Mouse (Mus musculus) mesoderm, embryonic 11.5 days (tissue): ENCODE data around the gene Zkscan5.
"Not testable (repeated sequence)": the region's sequence is repeated elsewhere in the genome, so short reads cannot be mapped to it uniquely, and the experiment has no call there.

Experiments used
- DNase-seq: peaks from one replicate; pipeline ENCODE4 v3.0.0-alpha.2; 2012; ENCODE audit warnings: low read depth, low spot score

The Zkscan5 gene

GRCm38 (mm10) chr5:145203936-145204691, at the start of gene Zkscan5:
TSS of gene Zkscan5 (plus strand) at chr5:145204562.
- DNase-seq: peak; percentile 98

GRCm38 (mm10) chr5:145161361-145161760, 43.0 kb upstream of the Zkscan5 start:
- DNase-seq: no peak

DNA sequence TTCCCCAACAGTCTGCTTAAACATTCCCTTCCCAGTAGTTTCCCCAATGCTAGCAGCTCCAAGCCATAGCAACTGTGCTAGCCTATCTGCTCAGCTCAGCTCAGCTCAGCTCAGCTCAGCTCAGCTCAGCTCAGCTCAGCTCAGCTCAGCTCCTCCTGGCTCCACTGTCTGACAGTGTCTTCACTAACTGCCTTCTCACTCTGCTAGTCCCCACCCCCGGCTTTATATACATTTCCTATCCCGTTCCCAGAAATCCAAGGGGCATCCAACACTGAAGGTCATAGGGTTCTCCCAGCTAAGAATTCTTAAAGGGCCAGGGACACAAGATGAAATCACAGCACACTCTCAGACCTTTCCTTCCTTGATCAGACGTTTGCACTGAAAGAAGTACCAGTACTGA, 39.7 kb upstream of the Zkscan5 start:
- no peak for DNase-seq

GRCm38 (mm10) chr5:145165184-145165583, 39.2 kb upstream of the Zkscan5 start:
- DNase-seq: no peak

GRCm38 (mm10) chr5:145166536-145167305, 37.6 kb upstream of the Zkscan5 start, which contains the start of the genes Ptcd1 and Cpsf4:
TSS of gene Ptcd1 (minus strand) at chr5:145167108.
TSS of gene Cpsf4 (plus strand) at chr5:145167213.
- DNase-seq: peak; percentile 99

- peak; percentile 14 for DNase-seq
Measured at GRCm38 (mm10) chr5:145167306-145167661, 37.1 kb upstream of the Zkscan5 start.

DNA sequence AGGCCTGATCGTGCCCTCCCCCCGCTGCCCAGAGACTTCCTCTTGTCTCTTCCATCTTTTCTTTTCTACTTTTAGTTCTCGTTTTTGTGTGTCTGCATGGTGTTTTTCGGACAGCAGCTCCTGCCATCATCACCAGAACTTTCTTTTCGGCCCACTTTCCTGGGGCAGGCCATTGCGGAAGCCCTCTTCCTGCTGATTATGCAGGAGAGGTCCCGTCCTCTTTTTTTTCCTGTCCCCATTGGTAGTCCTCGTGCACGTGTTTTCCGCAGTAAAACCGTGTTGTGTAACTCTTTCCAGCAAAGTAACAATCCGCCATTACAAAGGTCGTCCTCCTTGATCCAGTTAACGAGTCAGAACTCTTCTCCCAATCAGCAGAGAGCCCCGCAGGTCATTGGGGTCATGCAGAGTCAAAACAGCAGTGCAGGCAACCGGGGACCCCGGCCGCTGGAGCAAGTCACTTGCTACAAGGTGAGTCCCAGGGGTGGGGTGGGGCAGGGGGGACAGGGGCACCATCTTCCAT, 25.8 kb upstream of the Zkscan5 start:
- DNase-seq: no peak

- DNase-seq: no peak
Measured at GRCm38 (mm10) chr5:145185244-145185643, 19.1 kb upstream of the Zkscan5 start.

- no peak for DNase-seq
Measured at GRCm38 (mm10) chr5:145189416-145189815, 14.9 kb upstream of the Zkscan5 start.

- DNase-seq: no peak
Measured at GRCm38 (mm10) chr5:145190373-145190772, 14.0 kb upstream of the Zkscan5 start.

DNA sequence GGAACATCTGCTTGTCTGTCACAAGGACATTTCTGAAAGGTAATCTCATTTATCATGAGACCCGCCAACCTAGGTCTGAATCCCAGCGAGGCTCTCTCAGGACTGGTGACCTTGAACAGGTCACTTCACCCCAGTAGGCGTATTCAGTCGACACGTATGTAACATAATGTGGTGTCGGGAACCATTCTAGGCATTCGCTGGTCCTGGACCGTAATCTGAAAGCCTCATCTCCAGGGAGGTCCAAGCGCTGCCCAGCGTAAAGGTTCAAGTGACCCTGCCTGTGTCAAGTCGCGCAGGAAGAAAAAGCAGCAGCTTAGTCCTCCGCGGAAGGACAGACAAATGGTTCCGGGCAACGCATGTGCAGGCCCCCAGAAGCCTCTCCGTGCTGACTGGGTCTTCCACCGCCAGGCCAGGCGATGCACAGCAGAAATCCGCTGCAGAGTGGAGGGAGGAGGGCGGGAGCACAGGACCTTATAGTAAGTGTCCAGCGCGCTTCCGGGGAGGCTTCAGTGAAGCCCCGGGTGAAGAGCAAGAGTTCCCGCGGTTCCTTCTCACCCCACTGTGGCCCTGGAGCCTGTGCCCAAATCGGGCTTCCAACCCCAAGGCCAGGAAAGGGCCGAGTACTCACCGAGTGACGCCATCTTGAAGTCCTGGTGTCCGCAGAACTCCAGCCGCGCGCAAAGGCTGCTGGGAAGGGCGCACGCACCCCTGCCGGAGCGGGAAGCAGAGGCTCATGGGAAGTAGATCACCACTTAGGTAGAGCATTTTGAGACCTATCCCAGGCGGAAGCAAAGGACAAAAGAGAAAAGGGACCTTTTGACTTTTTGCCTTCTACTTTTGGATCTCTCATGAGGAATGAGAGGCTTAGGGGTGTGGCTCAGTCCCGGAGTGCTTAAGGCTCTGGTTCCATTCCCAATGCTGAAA, 13.2 kb upstream of the Zkscan5 start:
- peak; percentile 92 for DNase-seq

DNA sequence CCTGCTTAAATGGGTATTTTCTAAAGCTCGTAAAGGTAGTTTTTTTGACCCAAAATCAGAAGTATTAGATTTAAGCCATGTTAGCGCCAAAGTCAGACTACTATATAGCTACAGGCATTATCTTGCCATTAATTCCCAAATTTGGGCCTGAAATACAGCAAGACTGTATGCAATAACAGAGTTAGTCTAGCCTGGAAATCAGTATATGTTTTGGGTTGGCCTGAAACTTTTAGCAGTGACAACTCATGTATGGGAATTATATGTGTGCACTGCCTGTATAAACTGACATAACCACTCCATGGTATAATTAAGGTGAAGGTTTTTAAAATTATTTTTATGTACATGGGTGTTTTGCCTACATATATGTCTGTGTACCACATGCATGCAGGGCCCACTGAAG, 12.4 kb upstream of the Zkscan5 start, which contains the start of gene Atp5j2:
Atp5j2 (minus strand) TSS at position 101 of the 400 bp plus-strand sequence.
- DNase-seq: no peak

- DNase-seq: no peak
Measured at GRCm38 (mm10) chr5:145200387-145200786, 4.0 kb upstream of the Zkscan5 start.

DNA sequence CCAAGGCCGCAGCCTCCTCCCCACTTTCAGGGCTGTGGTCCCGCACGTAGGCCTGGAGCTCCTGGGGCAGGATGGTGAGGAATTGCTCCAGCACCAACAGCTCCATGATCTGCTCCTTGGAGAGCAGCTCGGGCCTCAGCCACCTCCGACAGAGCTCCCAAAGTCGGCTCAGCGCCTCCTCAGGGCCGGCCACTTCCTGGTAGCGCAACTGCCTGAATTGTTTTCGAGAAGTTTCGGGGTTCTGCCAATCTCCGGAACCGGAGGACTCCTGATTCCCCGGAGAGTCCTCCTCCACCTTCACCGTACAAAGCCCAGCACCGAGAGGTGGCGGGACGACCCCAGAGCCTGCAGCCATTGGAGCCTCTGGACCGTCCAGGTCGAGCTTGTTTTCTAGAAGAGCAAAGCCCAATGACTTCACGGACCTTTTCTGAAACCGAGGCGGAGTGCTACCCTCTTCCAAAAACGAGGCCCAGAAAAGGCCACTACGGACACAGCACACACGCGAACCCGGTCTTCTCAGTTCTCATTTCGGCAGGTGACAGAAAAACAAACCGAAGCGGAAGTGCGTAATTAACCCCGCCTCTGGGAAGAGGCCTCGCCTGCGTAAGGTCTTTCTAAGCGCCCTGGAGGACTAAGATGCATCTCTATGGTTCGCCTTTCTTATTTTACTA, 2.9 kb upstream of the Zkscan5 start, which contains the start of gene Zkscan14:
Zkscan14 (minus strand) TSS at position 548 of the 671 bp plus-strand sequence.
- DNase-seq: peak; percentile 88

DNA sequence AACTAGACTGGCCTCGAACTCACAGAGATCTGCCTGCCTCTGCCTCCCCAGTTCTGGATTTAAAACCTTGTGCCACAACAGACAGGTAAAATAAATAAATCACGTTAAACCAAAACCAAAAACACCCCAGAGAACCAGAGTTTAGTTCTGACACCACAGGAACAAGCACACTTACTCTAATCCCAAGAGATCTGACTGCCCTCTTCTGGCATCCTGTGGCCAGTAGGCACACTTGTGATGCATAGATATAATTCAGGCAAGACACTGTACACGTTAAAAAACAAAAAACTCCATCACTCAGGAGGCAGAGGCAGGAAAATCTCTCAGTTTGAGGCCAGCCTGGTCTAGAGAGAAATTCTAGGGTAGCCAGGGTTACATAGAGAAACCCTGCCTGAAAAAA, 1.9 kb upstream of the Zkscan5 start:
- DNase-seq: no peak

DNA sequence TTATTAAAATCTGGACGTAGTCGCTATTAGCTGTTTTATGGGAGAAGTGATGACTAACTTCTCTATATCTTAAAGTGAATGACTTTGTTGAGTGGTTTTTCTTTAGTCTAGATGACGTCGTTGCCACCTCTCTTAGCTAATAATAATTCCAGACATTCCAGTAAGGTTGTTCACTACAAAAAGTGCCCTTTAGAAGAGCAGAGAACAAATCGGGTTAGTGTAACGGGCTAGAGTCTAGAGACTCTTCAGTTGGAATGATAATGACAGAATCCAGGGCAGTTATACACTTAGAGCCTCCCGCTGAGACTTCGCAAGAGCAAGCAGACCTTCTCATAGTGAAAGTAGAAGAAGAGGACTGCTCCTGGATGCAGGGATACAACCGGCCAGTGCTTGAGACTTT, 679 bp downstream of the Zkscan5 start:
- no peak for DNase-seq

GRCm38 (mm10) chr5:145207385-145207784, 3.0 kb downstream of the Zkscan5 start:
- DNase-seq: no peak

DNA sequence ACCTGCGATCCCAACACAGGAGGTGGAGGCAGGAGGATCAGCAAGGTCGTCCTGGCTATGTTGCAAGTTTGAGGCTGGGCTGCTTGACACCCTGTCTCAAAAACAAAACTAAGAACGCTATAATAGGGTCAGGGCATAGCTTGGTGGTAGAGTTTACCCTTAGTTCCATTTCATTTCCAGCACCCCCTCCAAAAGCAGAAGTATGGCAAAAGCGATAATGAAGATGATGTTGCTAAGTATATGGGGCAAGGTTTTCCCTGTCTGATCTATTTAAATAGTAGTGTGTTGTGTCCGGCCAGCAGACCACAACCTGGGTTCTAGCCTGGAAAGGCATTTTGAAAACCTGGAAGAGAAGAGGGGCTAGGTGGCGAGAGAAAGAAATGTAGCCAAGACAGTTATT, 3.6 kb downstream of the Zkscan5 start:
- DNase-seq: no peak

- DNase-seq: not testable (repeated sequence)
Measured at GRCm38 (mm10) chr5:145208391-145208790, 4.0 kb downstream of the Zkscan5 start.

DNA sequence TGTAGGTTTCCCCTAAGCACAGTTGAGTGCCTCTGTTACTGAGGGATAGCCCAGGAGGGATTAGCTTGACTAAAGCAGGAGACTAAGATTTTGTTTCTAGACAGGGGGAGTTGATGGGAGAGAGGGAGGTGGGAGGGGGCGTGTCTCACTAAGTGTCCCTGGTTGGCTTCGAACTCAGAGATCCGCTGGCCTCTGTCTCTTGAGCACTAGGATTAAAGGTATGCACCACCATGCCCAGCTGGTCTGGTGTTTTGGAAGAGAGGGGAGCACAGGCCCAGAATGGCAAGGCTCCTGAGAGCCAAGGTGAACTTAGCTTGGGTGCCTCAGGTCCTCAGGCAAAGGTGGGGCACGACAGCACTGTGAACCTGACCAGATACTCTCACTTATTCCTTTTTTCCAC, 7.0 kb downstream of the Zkscan5 start:
- DNase-seq: no peak

- no peak for DNase-seq
Measured at GRCm38 (mm10) chr5:145212216-145212615, 7.9 kb downstream of the Zkscan5 start.
